Mouse (Mus musculus) lung, postnatal 0 days (tissue): ENCODE data around the gene Tomm40.

ENCODE experiments used
- CTCF ChIP-seq: IDR thresholded peaks from 2 replicates; pipeline ENCODE4 v1.5.1; 2016; ENCODE audit warnings: antibody characterized with exemption, mild to moderate bottlenecking
- EP300 ChIP-seq: IDR thresholded peaks from 2 replicates; pipeline ENCODE4 v1.6.1; 2016; ENCODE audit warnings: antibody characterized with exemption, mild to moderate bottlenecking, control low read depth

DNA sequence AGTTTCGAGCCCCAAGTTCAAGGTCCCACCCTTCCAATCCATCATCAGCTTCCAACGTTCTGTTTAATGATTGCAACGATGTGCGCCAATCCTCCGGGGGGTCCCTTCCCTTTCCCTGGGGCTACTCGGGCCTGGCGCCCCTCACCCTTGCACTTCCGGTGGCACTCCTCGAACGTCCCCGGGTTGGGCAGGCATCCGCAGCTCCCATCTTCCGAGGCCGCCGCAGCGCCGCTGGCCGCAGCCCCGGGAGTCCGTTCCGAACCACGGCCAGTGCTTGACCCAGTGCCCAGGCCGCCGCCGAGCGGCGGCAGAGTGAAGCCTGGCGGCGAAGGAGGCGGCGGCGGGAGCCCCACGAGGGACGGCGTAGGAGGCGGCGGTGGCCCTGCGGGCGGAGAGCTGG is 402 bp downstream of the Tomm40 start:
- TF ChIP-seq EP300 (no peak), CTCF (no peak)
